Mouse (Mus musculus): Measurements from ENCODE around the gene Chil6.

Chil6 gene

GRCm38 (mm10) chr3:106406082-106406481 is at the start of gene Chil6:
Gene Chil6, minus strand, starts transcription at chr3:106406182.
- in situ Hi-C loops (cut with MboI; ENCODE audit: low pct_unique_long_range_greater_than_20kb in 1 of 2, low sequenced_read_pairs in 2 of 2, unreplicated experiment in 1 of 2) = no loop called here

GRCm38 (mm10) chr3:106452616-106453015 is 46.6 kb upstream of the Chil6 start:
- in situ Hi-C loops (cut with MboI; ENCODE audit: low pct_unique_long_range_greater_than_20kb in 1 of 2, low sequenced_read_pairs in 2 of 2, unreplicated experiment in 1 of 2) = no loop called here

GRCm38 (mm10) chr3:106449567-106449966 is 43.6 kb upstream of the Chil6 start:
- in situ Hi-C loops (cut with MboI; ENCODE audit: low pct_unique_long_range_greater_than_20kb in 1 of 2, low sequenced_read_pairs in 2 of 2, unreplicated experiment in 1 of 2) = loop anchor here (10.0 to 25.0 kb wide), 2 partner anchors 455 to 462 kb away; no protein-coding TSS in a partner anchor

- in situ Hi-C loops (cut with MboI; ENCODE audit: low pct_unique_long_range_greater_than_20kb in 1 of 2, low sequenced_read_pairs in 2 of 2, unreplicated experiment in 1 of 2) = loop anchor here (10.0 to 25.0 kb wide), 2 partner anchors 454 to 462 kb away; no protein-coding TSS in a partner anchor
These were observed 43.0 kb upstream of the Chil6 start for GRCm38 (mm10) chr3:106448995-106449394.

- in situ Hi-C loops (cut with MboI; ENCODE audit: low pct_unique_long_range_greater_than_20kb in 1 of 2, low sequenced_read_pairs in 2 of 2, unreplicated experiment in 1 of 2) = loop anchor here (10.0 to 25.0 kb wide), 2 partner anchors 454 to 461 kb away; no protein-coding TSS in a partner anchor
These were observed 42.6 kb upstream of the Chil6 start for GRCm38 (mm10) chr3:106448571-106448970.

Data from mouse embryonic stem cell (cell line).